In the genomic region with DNA sequence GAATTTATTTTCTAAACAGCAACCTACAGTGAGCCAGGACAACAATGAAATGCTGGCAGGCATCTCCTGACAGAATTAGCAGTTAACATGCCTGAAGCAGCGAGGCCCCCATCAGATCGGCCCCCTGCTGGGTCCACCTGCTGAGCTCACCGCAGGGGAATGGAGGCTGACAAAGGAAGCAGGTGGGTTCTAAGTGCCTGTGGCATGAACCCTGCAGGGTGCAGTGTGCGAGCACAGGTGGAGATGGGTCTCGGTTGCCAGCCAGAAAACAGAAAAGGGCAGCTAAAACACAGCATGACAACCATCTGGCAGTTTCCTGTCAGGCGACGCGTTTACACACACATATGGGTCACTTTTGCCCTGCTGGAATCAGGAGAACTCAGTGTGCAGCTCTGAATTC, we compare ENCODE assay signal across 15 mouse cellular contexts. TPM values are rescaled to one million over a fixed set of nuclear protein-coding genes. Genes with fewer than 3 reads are reported as not detected.
DNase-seq lines count a peak whose midpoint lies in the region; ATAC-seq lines count a peak whose summit lies in the region.
"Had no signal": no experiment of that assay in that cellular context is flagged by ENCODE, and none has a peak within 500 bp of the region (broad histone marks: within the 10 kb centered on the region; RNA-seq: fewer than 3 reads in every experiment).

No protein-coding gene starts in this region.

- H3K27me3 ChIP-seq in hindbrain, embryonic 13.5 days, result 0 out of 2 replicates have a peak, but pooled peaks cover 4% of the 10 kb centered on the region
- H3K27me3 ChIP-seq in hindbrain, embryonic 12.5 days, result no peaks in the 10 kb centered on the region
- no peaks in the 10 kb centered on the region for H3K27me3 ChIP-seq in forebrain, embryonic 13.5 days
- no peaks in the 10 kb centered on the region for H3K27me3 ChIP-seq in midbrain, embryonic 15.5 days (replicated peaks)
- H3K27me3 ChIP-seq in intestine, embryonic 15.5 days (replicated peaks), result no peaks in the 10 kb centered on the region
- H3K27me3 ChIP-seq: liver, embryonic 12.5 days had no signal

- H3K9me3 ChIP-seq in hindbrain, embryonic 13.5 days, result no peaks in the 10 kb centered on the region
- no peaks in the 10 kb centered on the region for H3K9me3 ChIP-seq in hindbrain, embryonic 12.5 days (replicated peaks)
- H3K9me3 ChIP-seq in forebrain, embryonic 13.5 days (replicated peaks), result no peaks in the 10 kb centered on the region
- no peaks in the 10 kb centered on the region for H3K9me3 ChIP-seq in midbrain, embryonic 15.5 days
- no peaks in the 10 kb centered on the region for H3K9me3 ChIP-seq in intestine, embryonic 15.5 days
- H3K9me3 ChIP-seq: liver, embryonic 12.5 days had no signal

- peaks cover 33% of the 10 kb centered on the region for H3K4me1 ChIP-seq in hindbrain, embryonic 13.5 days (replicated peaks)
- H3K4me1 ChIP-seq in hindbrain, embryonic 12.5 days, result peaks cover 7% of the 10 kb centered on the region
- peaks cover 12% of the 10 kb centered on the region for H3K4me1 ChIP-seq in forebrain, embryonic 13.5 days
- peaks cover 13% of the 10 kb centered on the region for H3K4me1 ChIP-seq in midbrain, embryonic 15.5 days
- no peaks in the 10 kb centered on the region for H3K4me1 ChIP-seq in intestine, embryonic 15.5 days (replicated peaks)

- no peak overlapping the region for H3K4me3 ChIP-seq in hindbrain, embryonic 13.5 days
- no peak overlapping the region for H3K4me3 ChIP-seq in hindbrain, embryonic 12.5 days
- no peak overlapping the region for H3K4me3 ChIP-seq in forebrain, embryonic 13.5 days
- no peak overlapping the region for H3K4me3 ChIP-seq in midbrain, embryonic 15.5 days
- H3K4me3 ChIP-seq in intestine, embryonic 15.5 days (replicated peaks), result no peak overlapping the region
- H3K4me3 ChIP-seq: left cerebral cortex, adult 2 months; liver, embryonic 12.5 days had no signal

- peak; percentile 32; the same call in 1 of the 2 replicates for ATAC-seq in hindbrain, embryonic 13.5 days (ENCODE audit: low FRiP score)
- ATAC-seq in hindbrain, embryonic 12.5 days (ENCODE audit: low FRiP score), result no peak; the same call in 1 of the 2 replicates
- peak; percentile 82 for ATAC-seq in cerebellum, adult (ENCODE audit: insufficient number of reproducible peaks, low FRiP score, low TSS enrichment)
- ATAC-seq in forebrain, embryonic 13.5 days, result no peak
- no peak for ATAC-seq in midbrain, embryonic 15.5 days (replicated peaks)
- no peak for ATAC-seq in intestine, embryonic 15.5 days
- ATAC-seq: liver, embryonic 12.5 days had no signal

- peak overlapping the region; percentile 45 for H3K27ac ChIP-seq in hindbrain, embryonic 13.5 days
- H3K27ac ChIP-seq in hindbrain, embryonic 12.5 days, result no peak overlapping the region
- H3K27ac ChIP-seq in forebrain, embryonic 13.5 days, result peak overlapping the region; percentile 10; the same call in 1 of the 2 replicates
- H3K27ac ChIP-seq in midbrain, embryonic 15.5 days, result peak overlapping the region; percentile 59; the same call in 1 of the 2 replicates
- no peak overlapping the region for H3K27ac ChIP-seq in intestine, embryonic 15.5 days
- H3K27ac ChIP-seq: kidney, postnatal 0 days; left cerebral cortex, adult 2 months; liver, embryonic 12.5 days had no signal

- H3K4me2 ChIP-seq in hindbrain, embryonic 13.5 days, result no peak overlapping the region
- H3K4me2 ChIP-seq in hindbrain, embryonic 12.5 days (replicated peaks), result no peak overlapping the region
- no peak overlapping the region for H3K4me2 ChIP-seq in forebrain, embryonic 13.5 days
- H3K4me2 ChIP-seq in midbrain, embryonic 15.5 days, result no peak overlapping the region
- no peak overlapping the region for H3K4me2 ChIP-seq in intestine, embryonic 15.5 days (replicated peaks)
- H3K4me2 ChIP-seq: liver, embryonic 12.5 days had no signal

- H3K36me3 ChIP-seq in hindbrain, embryonic 13.5 days, result peaks cover 17% of the 10 kb centered on the region
- peaks cover 9% of the 10 kb centered on the region; the same call in 1 of the 2 replicates for H3K36me3 ChIP-seq in hindbrain, embryonic 12.5 days
- H3K36me3 ChIP-seq in forebrain, embryonic 13.5 days (ENCODE audit: poor library complexity, severe bottlenecking), result peaks cover 27% of the 10 kb centered on the region
- H3K36me3 ChIP-seq in midbrain, embryonic 15.5 days (replicated peaks), result no peaks in the 10 kb centered on the region
- H3K36me3 ChIP-seq in intestine, embryonic 15.5 days, result 0 out of 2 replicates have a peak, but pooled peaks cover 3% of the 10 kb centered on the region

- no peak for DNase-seq in spleen, adult 12 weeks (ENCODE audit: low spot score)
- DNase-seq in embryo, embryonic 11 days, result no peak
- DNase-seq: adrenal gland, postnatal 36 days; heart, postnatal 36 days; lung, postnatal 36 days; right cerebral cortex, postnatal 4 days had no signal

- WGBS in hindbrain, embryonic 13.5 days, result 29% methylated on average over 8 of the region's 8 CpGs
- 28% methylated on average over 8 of the region's 8 CpGs for WGBS in hindbrain, embryonic 12.5 days
- 35% methylated on average over 8 of the region's 8 CpGs for WGBS in forebrain, embryonic 13.5 days
- 32% methylated on average over 8 of the region's 8 CpGs for WGBS in midbrain, embryonic 15.5 days
- WGBS in intestine, embryonic 15.5 days, result 67% methylated on average over 8 of the region's 8 CpGs

- no peak overlapping the region; the same call in 1 of the 2 replicates for H3K9ac ChIP-seq in hindbrain, embryonic 13.5 days
- no peak overlapping the region for H3K9ac ChIP-seq in hindbrain, embryonic 12.5 days
- no peak overlapping the region for H3K9ac ChIP-seq in forebrain, embryonic 13.5 days
- H3K9ac ChIP-seq in midbrain, embryonic 15.5 days, result no peak overlapping the region
- H3K9ac ChIP-seq in intestine, embryonic 15.5 days, result no peak overlapping the region
- H3K9ac ChIP-seq: liver, embryonic 12.5 days had no signal

RNA-seq across cellular contexts. Expression of a gene that starts 32.7 kb away (rescaled TPM):
- 4.4 and 4.5 TPM in 2 replicates for polyA plus RNA-seq in hindbrain, embryonic 13.5 days (2015; fragmentation: Nextera tagmentation; extraction: Ambion mirVana)
- 6.0 and 7.2 TPM in 2 replicates for polyA plus RNA-seq in hindbrain, embryonic 12.5 days (2016; fragmentation: Nextera tagmentation; extraction: Ambion mirVana)
- polyA plus RNA-seq in forebrain, embryonic 13.5 days (2015; fragmentation: Nextera tagmentation; extraction: Ambion mirVana), result 4.8 and 5.0 TPM in 2 replicates
- polyA plus RNA-seq in midbrain, embryonic 15.5 days (2015; fragmentation: Nextera tagmentation; extraction: Ambion mirVana), result 3.9 and 4.6 TPM in 2 replicates
- 2.9 and 3.9 TPM in 2 replicates for polyA plus RNA-seq in intestine, embryonic 15.5 days (2015; fragmentation: Nextera tagmentation; extraction: Ambion mirVana)

RNA-seq across cellular contexts. Expression of a gene that starts 59.3 kb away (rescaled TPM):
- polyA plus RNA-seq in hindbrain, embryonic 13.5 days (2015; fragmentation: Nextera tagmentation; extraction: Ambion mirVana), result 5.6 and 6.1 TPM in 2 replicates
- 2.2 and 2.8 TPM in 2 replicates for polyA plus RNA-seq in hindbrain, embryonic 12.5 days (2016; fragmentation: Nextera tagmentation; extraction: Ambion mirVana)
- 1.1 and 1.3 TPM in 2 replicates for polyA plus RNA-seq in forebrain, embryonic 13.5 days (2015; fragmentation: Nextera tagmentation; extraction: Ambion mirVana)
- 20.5 and 23.1 TPM in 2 replicates for polyA plus RNA-seq in midbrain, embryonic 15.5 days (2015; fragmentation: Nextera tagmentation; extraction: Ambion mirVana)
- polyA plus RNA-seq in intestine, embryonic 15.5 days (2015; fragmentation: Nextera tagmentation; extraction: Ambion mirVana), result 0.80 and 0.84 TPM in 2 replicates

Comparison
In these comparisons a context has a peak if more than half of its experiments do, and no peak if none do; other contexts are left out.
1. ATAC-seq: peak in hindbrain, embryonic 13.5 days (single experiment) and cerebellum, adult (single experiment); none in hindbrain, embryonic 12.5 days (single experiment), forebrain, embryonic 13.5 days (single experiment), midbrain, embryonic 15.5 days (single experiment) and intestine, embryonic 15.5 days (single experiment).
2. H3K27ac ChIP-seq: peak in hindbrain, embryonic 13.5 days (single experiment), forebrain, embryonic 13.5 days (single experiment) and midbrain, embryonic 15.5 days (single experiment); none in hindbrain, embryonic 12.5 days (single experiment) and intestine, embryonic 15.5 days (single experiment).